Mouse (Mus musculus) lung, postnatal 0 days (tissue): ENCODE data around the gene Mtf1.

ENCODE experiments used
- CTCF ChIP-seq: IDR thresholded peaks from 2 replicates; pipeline ENCODE4 v1.5.1; 2016; ENCODE audit warnings: antibody characterized with exemption, mild to moderate bottlenecking
- EP300 ChIP-seq: IDR thresholded peaks from 2 replicates; pipeline ENCODE4 v1.6.1; 2016; ENCODE audit warnings: antibody characterized with exemption, mild to moderate bottlenecking, control low read depth

DNA sequence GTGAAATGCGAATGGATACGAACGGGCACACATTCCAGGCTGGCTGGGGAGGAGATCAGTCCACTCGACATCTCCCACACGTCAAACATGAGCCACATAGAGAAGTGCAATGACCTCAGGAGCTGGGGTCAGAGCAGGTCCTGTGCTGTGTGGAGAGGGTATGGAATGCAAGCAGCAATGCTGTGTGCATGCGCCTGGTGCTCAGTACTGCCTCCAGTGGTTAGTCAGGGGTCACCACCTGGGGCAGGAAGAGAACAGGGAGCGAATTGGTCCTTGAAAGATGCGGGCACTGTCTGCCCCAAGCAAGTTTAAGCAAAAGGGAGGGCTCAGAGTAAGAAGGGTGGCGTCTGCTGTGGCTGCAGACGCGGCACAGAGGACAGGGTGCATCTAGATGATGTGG, 41.6 kb downstream of the Mtf1 start:
- TF ChIP-seq CTCF (peak; percentile 85), EP300 (no peak)
